Comparison of ENCODE assay signal across 8 mouse cellular contexts in genomic region chr12:35313191-35313925, GRCm38 (mm10).
A peak's percentile ranks its signal among the peaks of the same experiment; 100 is the strongest.
DNase-seq lines count a peak whose midpoint lies in the region; ATAC-seq and TF ChIP-seq lines count a peak whose summit lies in the region.

No protein-coding gene starts in this region.

- no peaks in the 10 kb centered on the region for H3K9me3 ChIP-seq in midbrain, embryonic 15.5 days

- no peak overlapping the region for H3K9ac ChIP-seq in midbrain, embryonic 15.5 days

- peak; percentile 70; the same call in 1 of the 2 replicates for ATAC-seq in midbrain, embryonic 15.5 days (replicated peaks)
- no peak for ATAC-seq in megakaryocyte progenitor cell, adult 5-6 weeks (replicated peaks; ENCODE audit: poor library complexity)
- ATAC-seq in cerebellum, adult (ENCODE audit: insufficient number of reproducible peaks, low FRiP score, low TSS enrichment): no peak

- peak overlapping the region; percentile 31 for H3K27ac ChIP-seq in gastrocnemius, adult 2 months
- H3K27ac ChIP-seq in midbrain, embryonic 15.5 days: 0 out of 2 replicates have a peak overlapping the region, but pooled peaks have one; percentile 2

- DNase-seq in gastrocnemius, adult 2 months: peak; percentile 51
- no peak for DNase-seq in gastrocnemius, adult 8-10 months (ENCODE audit: low spot score in 2 of 2)
- DNase-seq in thymus, postnatal 14 days: peak; percentile 19
- no peak for DNase-seq in thymus, postnatal 25 days
- DNase-seq in heart, postnatal 36 days: peak; percentile 37 to 42

- 42% methylated on average over 11 of the region's 11 CpGs for WGBS in midbrain, embryonic 15.5 days

- peak overlapping the region; percentile 45 for H3K4me3 ChIP-seq in gastrocnemius, adult 2 months
- H3K4me3 ChIP-seq in midbrain, embryonic 15.5 days: no peak overlapping the region

- no peak for TF ChIP-seq CTCF in gastrocnemius, adult 2 months (IDR thresholded peaks at IDR 0.05)

- H3K4me1 ChIP-seq in midbrain, embryonic 15.5 days: 0 out of 2 replicates have a peak, but pooled peaks cover 3% of the 10 kb centered on the region

- intact Hi-C loops in gastrocnemius, adult 2 months (cut with DNase I): no loop called here
- intact Hi-C loops in heart, postnatal 36 days (cut with DNase I): loop anchor here (2.0 to 10.0 kb wide), 4 partner anchors 149 to 434 kb away; no protein-coding TSS in a partner anchor

- H3K4me2 ChIP-seq in midbrain, embryonic 15.5 days: no peak overlapping the region

- no peaks in the 10 kb centered on the region for H3K36me3 ChIP-seq in midbrain, embryonic 15.5 days (replicated peaks)

- H3K27me3 ChIP-seq in midbrain, embryonic 15.5 days (replicated peaks): no peaks in the 10 kb centered on the region

Comparison
In these comparisons a context has a peak if more than half of its experiments do, and no peak if none do; other contexts are left out.
1. DNase-seq: peak in gastrocnemius, adult 2 months (single experiment), thymus, postnatal 14 days (single experiment) and heart, postnatal 36 days (2 of 2); none in gastrocnemius, adult 8-10 months (0 of 2) and thymus, postnatal 25 days (single experiment).